Mouse (Mus musculus) CH12.LX (cell line): ENCODE results near the gene Phf5a. TPM values are rescaled to one million over a fixed set of nuclear protein-coding genes. Genes with fewer than 3 reads are reported as not detected.

ENCODE experiments used
- DNase-seq: peaks from one replicate; pipeline ENCODE4 v3.0.0-alpha.2; 2013; ENCODE audit errors: extremely low read depth
- H3K27ac ChIP-seq: 2 replicates; pipeline ENCODE4 v1.5.1; 2012; ENCODE audit warnings: low read depth, mild to moderate bottlenecking, control low read depth, moderate library complexity; ENCODE audit not compliant: insufficient read depth
- H3K27me3 ChIP-seq: replicated peaks from 2 replicates; pipeline ENCODE3; 2012; ENCODE audit warnings: inconsistent platforms
- H3K36me3 ChIP-seq, 2 experiments: replicated peaks in 1 of 2; 2 replicates each; pipeline versions ENCODE3 to v1.6.1; 2012; ENCODE audit warnings: inconsistent platforms in 1 of 2, low read length in 1 of 2, mild to moderate bottlenecking in 1 of 2, mixed read lengths in 1 of 2, moderate library complexity in 1 of 2; ENCODE audit not compliant: control insufficient read depth in 1 of 2, insufficient read depth in 1 of 2
- H3K4me1 ChIP-seq, 2 experiments: 2 replicates each; pipeline ENCODE4 v1.6.1; 2012; ENCODE audit warnings: inconsistent platforms in 1 of 2, moderate library complexity in 1 of 2; ENCODE audit not compliant: insufficient read depth in 2 of 2, control insufficient read depth in 1 of 2
- H3K4me2 ChIP-seq: 2 replicates; pipeline ENCODE4 v1.6.1; 2012; ENCODE audit warnings: low read depth, mild to moderate bottlenecking, control low read depth; ENCODE audit not compliant: poor library complexity, insufficient read depth, severe bottlenecking
- H3K4me3 ChIP-seq, 3 experiments: fragments of 150-350 bp in 1 of 3; sonication (generic) in 1 of 3; replicated peaks in 1 of 3; 2 replicates each; pipeline versions ENCODE3 to v1.5.1; 2011 to 2012; ENCODE audit warnings: low read depth in 2 of 3, low read length in 2 of 3, mild to moderate bottlenecking in 2 of 3, moderate library complexity in 2 of 3, control low read depth in 1 of 3, improper control_type of control experiment in 1 of 3, inconsistent platforms in 1 of 3, mixed read lengths in 1 of 3; ENCODE audit not compliant: poor library complexity in 1 of 3
- H3K79me2 ChIP-seq: replicated peaks from 2 replicates; pipeline ENCODE4 v1.6.1; 2012; ENCODE audit warnings: mild to moderate bottlenecking, moderate library complexity; ENCODE audit not compliant: control insufficient read depth, poor library complexity, insufficient read depth, severe bottlenecking; ENCODE audit errors: extremely low read depth
- H3K9ac ChIP-seq: 2 replicates; pipeline ENCODE4 v1.6.1; 2012; ENCODE audit warnings: low read depth, mild to moderate bottlenecking, control low read depth, moderate library complexity; ENCODE audit not compliant: insufficient read depth
- H3K9me3 ChIP-seq: replicated peaks from 2 replicates; pipeline ENCODE3; 2012; ENCODE audit warnings: low read length, inconsistent platforms, mixed read lengths
- CHD2 ChIP-seq: IDR thresholded peaks from 2 replicates; pipeline ENCODE4 v1.6.1; 2011; ENCODE audit warnings: low read length, improper control_type of control experiment
- CTCF ChIP-seq, 2 experiments: IDR thresholded peaks in 1 of 2; conservative IDR thresholded peaks in 1 of 2; 2 replicates each; pipeline ENCODE4 v1.5.1; 2011 to 2012; ENCODE audit warnings: low read depth in 2 of 2, low read length in 2 of 2, improper control_type of control experiment in 1 of 2, inconsistent platforms in 1 of 2, mild to moderate bottlenecking in 1 of 2, moderate library complexity in 1 of 2
- HCFC1 ChIP-seq: IDR thresholded peaks from 2 replicates; pipeline ENCODE4 v1.6.1; 2012; ENCODE audit warnings: low read depth, mild to moderate bottlenecking, inconsistent platforms, low read length, improper control_type of control experiment
- JUN ChIP-seq: IDR thresholded peaks from 2 replicates; pipeline ENCODE4 v1.6.1; 2011; ENCODE audit warnings: low read depth, mild to moderate bottlenecking, low read length, improper control_type of control experiment, moderate library complexity; ENCODE audit not compliant: insufficient read depth
- KAT2A ChIP-seq: IDR thresholded peaks from 2 replicates; pipeline ENCODE4 v1.6.1; 2012; ENCODE audit warnings: low read length, improper control_type of control experiment, inconsistent platforms; ENCODE audit not compliant: insufficient replicate concordance
- MAZ ChIP-seq: IDR thresholded peaks from 2 replicates; pipeline ENCODE4 v1.6.1; 2012; ENCODE audit warnings: low read depth, mild to moderate bottlenecking, inconsistent platforms, low read length, improper control_type of control experiment, moderate library complexity
- RCOR1 ChIP-seq: conservative IDR thresholded peaks from 2 replicates; pipeline ENCODE4 v1.6.1; 2012; ENCODE audit warnings: low read depth, mild to moderate bottlenecking, inconsistent platforms, low read length, improper control_type of control experiment
- SMC3 ChIP-seq: IDR thresholded peaks from 2 replicates; pipeline ENCODE4 v1.6.1; 2011; ENCODE audit warnings: low read depth, low read length, improper control_type of control experiment
- TBP ChIP-seq: conservative IDR thresholded peaks from 2 replicates; pipeline ENCODE4 v1.6.1; 2011; ENCODE audit warnings: low read depth, low read length, improper control_type of control experiment
- TCF12 ChIP-seq: IDR thresholded peaks from 2 replicates; pipeline ENCODE4 v1.6.1; 2014; ENCODE audit warnings: low read depth, mild to moderate bottlenecking, inconsistent platforms, low read length, improper control_type of control experiment
- ZC3H11A ChIP-seq: IDR thresholded peaks from 2 replicates; pipeline ENCODE4 v1.6.1; 2012; ENCODE audit warnings: low read depth, mild to moderate bottlenecking, inconsistent platforms, low read length, improper control_type of control experiment
- ZKSCAN1 ChIP-seq: IDR thresholded peaks from 2 replicates; pipeline ENCODE4 v1.6.1; 2012; ENCODE audit warnings: low read depth, inconsistent platforms, low read length, improper control_type of control experiment, borderline replicate concordance
- ZMIZ1 ChIP-seq: IDR thresholded peaks from 2 replicates; pipeline ENCODE4 v1.6.1; 2012; ENCODE audit warnings: low read depth, mild to moderate bottlenecking, inconsistent platforms, low read length, improper control_type of control experiment
- dilution Hi-C: fragments of 300-500 bp; cut with MboI; formaldehyde crosslinking; loops from 2 replicates; pipeline ENCODE4 v1.14.3; 2020; ENCODE audit warnings: low sequenced_read_pairs; ENCODE audit not compliant: extremely low pct_unique_long_range_greater_than_20kb, extremely low pct_ligation_motif_present
- in situ Hi-C: fragments of 300-500 bp; cut with MboI; formaldehyde crosslinking; loops from 3 replicates; pipeline ENCODE4 v1.14.3; 2019; ENCODE audit warnings: low sequenced_read_pairs, low pct_ligation_motif_present, low pct_unique_long_range_greater_than_20kb, mixed read lengths
- polyA plus RNA-seq: library from polyadenylated mRNA; unstranded; fragments of >175 nt; gene quantifications from 2 replicates; pipeline ENCODE4 v1.2.1, GENCODE M21; 2012; ENCODE audit warnings: low read depth; ENCODE audit not compliant: insufficient read length
- total RNA-seq, 2 experiments: library from RNA; depleted of rRNA; stranded (reverse); fragments of 300-350 nt in 1 of 2; fragments of >200 nt in 1 of 2; gene quantifications; 2 replicates each; pipeline ENCODE4 v1.2.3; 2012 to 2014

The Phf5a gene
- total and polyA plus RNA-seq, 3 experiments, result 86.3 to 177 (median 116) TPM

DNA sequence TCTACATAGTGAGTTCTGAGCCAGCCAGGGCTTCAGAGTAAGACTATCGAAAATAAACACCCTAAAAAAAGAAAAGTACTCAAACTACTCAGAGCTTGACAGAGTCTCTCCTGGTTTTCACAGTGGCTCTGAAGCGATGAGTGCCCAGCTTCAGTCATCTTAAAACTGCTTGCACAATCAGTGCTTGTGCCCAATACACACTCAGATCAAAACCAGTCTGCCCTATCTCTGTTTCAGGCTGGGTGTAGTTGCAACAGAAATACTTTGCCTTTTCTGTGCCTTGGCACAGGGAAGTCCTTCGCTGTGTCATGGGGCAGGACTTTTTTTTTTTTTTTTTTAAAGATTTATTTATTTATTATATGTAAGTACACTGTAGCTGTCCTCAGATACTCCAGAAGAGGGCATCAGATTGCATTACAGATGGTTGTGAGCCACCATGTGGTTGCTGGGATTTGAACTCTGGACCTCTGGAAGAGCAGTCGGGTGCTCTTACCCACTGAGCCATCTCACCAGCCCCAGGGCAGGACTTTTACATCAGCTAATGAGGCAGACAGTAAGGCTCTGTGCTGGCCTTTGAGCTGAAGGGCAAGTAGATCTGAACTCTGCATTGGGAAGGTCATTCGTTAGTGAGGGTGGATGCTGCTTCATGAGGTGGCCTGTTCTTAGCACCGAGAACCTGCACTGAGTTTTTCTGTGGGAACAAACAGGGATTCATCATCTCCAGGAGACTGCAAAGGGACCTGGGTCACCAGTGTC, 15.3 kb upstream of the Phf5a start:
- peaks cover 25% of the 10 kb centered on the region for H3K79me2 ChIP-seq
- peaks cover 34 to 79% of the 10 kb centered on the region in 2 experiments for H3K36me3 ChIP-seq
- H3K4me1 ChIP-seq, result peaks cover 0 to 22% of the 10 kb centered on the region in 2 experiments; a peak in 3 of 4 replicates
- H3K9ac ChIP-seq, result no peak overlapping the region
- no peaks in the 10 kb centered on the region for H3K9me3 ChIP-seq
- no peak overlapping the region for H3K4me2 ChIP-seq
- dilution Hi-C loops (no loop called here), in situ Hi-C loops (no loop called here)
- H3K27ac ChIP-seq, result no peak overlapping the region
- DNase-seq, result no peak
- TF ChIP-seq TCF12 (no peak), ZC3H11A (no peak), RCOR1 (no peak), CHD2 (no peak), ZMIZ1 (no peak), CTCF (conservative IDR thresholded peaks at IDR 0.05 in 1 of 2, IDR thresholded peaks at IDR 0.05 in 1 of 2; ENCODE audit: low read depth in 2 of 2, low read length in 2 of 2) (no peak)
- TF ChIP-seq, all 38 proteins: peak for 0
- H3K4me3 ChIP-seq, result no peak overlapping the region
- no peaks in the 10 kb centered on the region for H3K27me3 ChIP-seq

DNA sequence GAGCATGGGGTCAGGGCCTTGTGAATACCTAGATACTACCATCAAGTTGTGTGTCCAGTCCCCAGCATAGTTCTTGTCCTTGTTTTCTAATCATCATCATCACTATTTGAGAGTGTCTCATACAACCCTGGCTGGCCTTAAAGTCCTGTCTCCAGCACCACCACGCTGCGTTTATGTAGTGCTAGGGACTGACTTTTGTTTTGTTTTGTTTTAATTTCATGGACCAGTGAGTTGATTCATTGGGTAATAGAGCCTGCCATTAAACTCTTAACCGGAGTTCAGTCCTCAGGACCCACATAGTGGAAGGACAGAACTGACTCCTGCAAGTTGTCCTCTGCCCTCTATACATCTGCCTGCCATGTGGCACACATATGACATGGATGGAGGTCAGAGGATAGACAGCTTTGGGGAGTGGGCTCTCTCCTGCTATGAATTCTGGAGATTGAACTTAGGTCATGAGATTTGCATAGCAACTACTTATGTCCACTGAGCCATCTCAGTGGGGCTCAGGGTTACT, 13.8 kb upstream of the Phf5a start:
- in situ Hi-C loops (no loop called here), dilution Hi-C loops (no loop called here)
- no peak overlapping the region for H3K27ac ChIP-seq
- H3K36me3 ChIP-seq, result peaks cover 28 to 77% of the 10 kb centered on the region in 2 experiments
- H3K4me1 ChIP-seq, result peaks cover 5 to 24% of the 10 kb centered on the region in 2 experiments
- peaks cover 34% of the 10 kb centered on the region for H3K79me2 ChIP-seq
- no peak overlapping the region for H3K4me2 ChIP-seq
- H3K4me3 ChIP-seq, result no peak overlapping the region
- H3K9ac ChIP-seq, result no peak overlapping the region
- no peaks in the 10 kb centered on the region for H3K9me3 ChIP-seq
- TF ChIP-seq MAZ (no peak), RCOR1 (no peak), JUN (no peak), KAT2A (no peak), HCFC1 (no peak), ZMIZ1 (no peak), CHD2 (no peak), ZKSCAN1 (no peak), TBP (no peak), SMC3 (no peak)
- H3K27me3 ChIP-seq, result no peaks in the 10 kb centered on the region
- DNase-seq, result no peak
